Mouse (Mus musculus): ENCODE results near the gene Repin1. TPM values are rescaled to one million over a fixed set of nuclear protein-coding genes. Genes with fewer than 3 reads are reported as not detected.
A peak's percentile ranks its signal among the peaks of the same experiment; 100 is the strongest.

Gene Repin1
- polyA plus RNA-seq, 1 experiment from 2014 or later = 15.5 TPM

- DNase-seq (ENCODE audit: low spot score) = no peak
Observed at GRCm38 (mm10) chr6:48623460-48623859, 29.8 kb downstream of the Repin1 start.

DNA sequence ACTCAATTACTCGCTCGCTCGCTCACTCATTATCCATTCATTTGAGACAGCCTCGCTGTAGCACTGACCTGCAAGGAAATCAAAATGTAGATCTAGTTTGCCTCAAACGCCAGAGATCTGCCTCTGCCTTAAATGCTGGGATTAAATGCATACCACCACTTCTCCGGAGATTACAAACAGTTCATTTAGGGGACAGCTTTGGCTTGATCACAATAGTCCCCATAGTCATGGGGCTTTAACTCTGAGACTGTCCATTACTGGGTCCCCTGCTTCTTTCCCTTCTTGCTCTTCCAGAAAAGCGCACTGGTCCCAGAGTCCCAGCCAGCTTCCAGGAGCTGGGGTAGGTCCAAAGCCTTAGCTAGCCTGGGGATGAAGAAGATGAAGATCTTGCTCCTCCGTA lies 32.8 kb downstream of the Repin1 start, which contains the start of gene AI854703:
Gene AI854703 (plus strand): TSS at position 301 of the 400 bp plus-strand sequence.
- no peak for DNase-seq (ENCODE audit: low spot score)

DNA sequence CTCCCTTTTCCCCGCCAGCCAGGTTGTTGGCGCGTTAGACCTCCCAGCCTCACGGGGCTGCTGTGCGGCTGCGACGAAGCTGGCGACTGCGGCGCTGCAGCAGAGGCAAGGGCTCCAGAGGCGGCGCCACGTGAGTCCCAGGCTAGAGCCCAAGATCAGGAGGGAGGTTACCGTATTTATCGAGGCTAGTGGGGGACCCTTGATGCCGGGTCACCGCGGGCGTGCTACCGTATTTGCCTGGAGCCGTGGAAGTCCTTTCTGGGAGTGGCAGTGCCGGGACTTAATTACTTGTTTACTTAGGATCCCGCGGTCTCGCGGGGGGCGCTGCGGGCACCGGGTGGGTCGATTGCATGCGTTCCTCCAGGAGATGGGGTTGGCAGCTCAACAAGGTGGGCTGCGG lies 33.3 kb downstream of the Repin1 start:
- peak; percentile 48 for DNase-seq (ENCODE audit: low spot score)

DNA sequence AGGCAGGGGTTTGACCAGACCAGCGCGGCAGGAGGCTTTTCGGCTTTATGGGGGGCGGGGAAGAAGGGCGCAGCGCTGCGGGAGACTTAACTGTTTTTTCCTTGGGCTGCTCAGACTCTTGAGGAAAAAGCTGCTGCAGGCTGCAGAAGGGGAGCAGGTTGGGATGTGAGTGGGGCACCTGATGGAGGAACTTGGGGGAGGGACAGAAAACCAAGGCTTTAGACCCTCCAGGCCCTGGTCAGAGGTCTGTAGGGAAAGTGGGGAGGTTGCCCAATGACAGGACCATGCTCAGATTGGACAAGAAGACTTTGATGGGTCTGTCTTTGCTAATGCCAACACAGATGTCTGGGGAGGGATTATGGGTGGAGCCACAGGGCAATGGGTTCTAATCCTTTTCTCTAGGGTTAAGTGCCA lies 33.8 kb downstream of the Repin1 start:
- no peak for DNase-seq (ENCODE audit: low spot score)

DNA sequence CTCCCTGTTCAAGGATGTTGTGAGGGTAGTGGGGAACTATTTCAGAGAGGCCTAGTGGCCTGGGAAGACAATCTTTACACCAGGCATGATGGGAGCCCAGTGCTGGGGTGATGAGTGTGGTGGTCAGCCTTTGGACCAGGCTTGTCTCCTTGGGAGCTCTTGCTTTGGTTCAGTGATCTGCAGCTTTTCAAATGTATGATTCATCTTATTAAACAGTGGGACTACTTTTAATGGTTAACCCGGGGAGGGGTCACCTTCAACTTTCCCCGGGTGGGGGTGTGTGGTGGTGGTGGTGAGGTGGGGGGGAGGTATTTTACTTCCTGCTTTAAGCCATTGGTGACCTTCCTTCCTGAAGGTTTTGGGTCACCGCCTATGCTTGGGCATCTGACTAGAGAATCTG lies 34.7 kb downstream of the Repin1 start:
- DNase-seq (ENCODE audit: low spot score) = no peak

DNA sequence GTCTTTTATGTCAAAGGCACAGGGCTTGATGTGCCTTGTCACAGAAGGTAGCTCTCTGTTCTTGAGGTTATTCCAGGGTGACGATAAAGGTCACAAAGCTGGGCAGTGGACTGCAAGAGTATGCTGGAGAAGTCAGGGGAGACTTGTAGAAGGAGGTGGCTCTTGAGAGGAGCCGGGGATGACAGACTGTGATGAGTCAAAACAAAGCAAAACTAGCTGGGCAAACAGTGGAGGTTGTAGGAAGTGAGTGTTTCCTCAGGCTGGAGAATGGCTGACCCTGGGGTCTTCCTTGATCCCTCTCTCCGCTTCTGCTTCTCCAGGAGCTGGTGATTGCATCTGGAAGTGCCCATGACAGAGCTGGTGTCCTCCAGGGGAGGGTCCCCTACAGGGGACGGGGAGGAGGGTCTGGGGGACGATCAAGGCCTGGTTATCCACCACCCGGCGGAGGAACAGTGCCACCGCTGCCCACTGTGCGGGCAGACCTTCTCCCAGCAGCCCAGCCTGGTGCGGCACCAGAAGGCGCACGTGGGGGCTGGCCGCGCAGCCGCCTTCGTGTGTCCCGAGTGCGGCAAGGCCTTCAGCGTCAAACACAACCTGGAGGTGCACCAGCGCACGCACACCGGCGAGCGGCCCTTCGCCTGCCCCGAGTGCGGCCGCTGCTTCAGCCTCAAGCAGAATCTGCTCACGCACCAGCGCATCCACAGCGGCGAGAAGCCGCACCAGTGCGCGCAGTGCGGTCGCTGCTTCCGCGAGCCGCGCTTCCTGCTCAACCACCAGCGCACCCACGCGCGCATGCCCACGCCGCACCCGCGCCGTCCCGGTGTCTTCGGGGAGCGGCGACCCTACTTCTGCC lies 35.4 kb downstream of the Repin1 start:
- peak; percentile 50 for DNase-seq (ENCODE audit: low spot score)

- DNase-seq (ENCODE audit: low spot score) = no peak
Observed at GRCm38 (mm10) chr6:48629661-48630034, 36.0 kb downstream of the Repin1 start.

DNA sequence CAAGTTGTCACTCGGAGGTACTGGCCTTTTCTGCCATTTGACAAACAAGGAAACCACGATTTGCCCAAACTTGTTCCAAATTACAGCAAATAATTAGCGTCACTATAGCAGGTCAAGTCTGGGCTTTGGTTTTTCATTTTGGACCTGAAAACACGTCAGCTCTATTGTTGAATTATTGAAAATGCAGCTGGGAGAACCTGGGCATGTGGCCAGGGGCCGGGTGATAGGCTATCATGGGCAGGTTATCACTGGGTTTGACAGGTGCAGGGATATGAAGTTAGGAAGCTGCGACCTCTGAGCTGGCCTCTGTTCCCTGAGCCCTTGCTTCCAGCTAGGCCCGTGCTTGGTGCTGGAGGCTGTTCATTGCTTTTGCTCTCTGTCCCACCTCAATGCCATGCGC lies 37.1 kb downstream of the Repin1 start:
- no peak for DNase-seq (ENCODE audit: low spot score)

DNA sequence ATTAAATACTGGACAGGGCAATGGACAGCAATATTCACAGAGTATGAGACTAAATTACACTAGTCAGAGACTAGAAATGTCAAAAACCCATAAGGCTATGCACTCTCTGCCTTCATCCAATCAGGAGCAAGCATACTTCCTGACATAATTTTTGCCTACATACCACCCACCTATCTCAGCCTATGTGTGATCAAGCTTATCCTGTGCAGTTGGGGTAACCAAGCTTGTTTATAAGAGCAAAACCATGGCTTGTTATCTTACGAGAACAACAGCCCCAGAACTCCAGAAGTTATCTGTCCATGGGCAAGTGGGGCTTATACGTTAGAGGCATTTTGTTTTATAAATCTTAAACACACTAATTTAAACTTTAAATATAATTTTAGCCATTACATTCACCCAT lies 41.4 kb downstream of the Repin1 start:
- DNase-seq (ENCODE audit: low spot score) = no peak

- no peak for DNase-seq (ENCODE audit: low spot score)
Observed at GRCm38 (mm10) chr6:48636515-48636914, 42.8 kb downstream of the Repin1 start.

DNA sequence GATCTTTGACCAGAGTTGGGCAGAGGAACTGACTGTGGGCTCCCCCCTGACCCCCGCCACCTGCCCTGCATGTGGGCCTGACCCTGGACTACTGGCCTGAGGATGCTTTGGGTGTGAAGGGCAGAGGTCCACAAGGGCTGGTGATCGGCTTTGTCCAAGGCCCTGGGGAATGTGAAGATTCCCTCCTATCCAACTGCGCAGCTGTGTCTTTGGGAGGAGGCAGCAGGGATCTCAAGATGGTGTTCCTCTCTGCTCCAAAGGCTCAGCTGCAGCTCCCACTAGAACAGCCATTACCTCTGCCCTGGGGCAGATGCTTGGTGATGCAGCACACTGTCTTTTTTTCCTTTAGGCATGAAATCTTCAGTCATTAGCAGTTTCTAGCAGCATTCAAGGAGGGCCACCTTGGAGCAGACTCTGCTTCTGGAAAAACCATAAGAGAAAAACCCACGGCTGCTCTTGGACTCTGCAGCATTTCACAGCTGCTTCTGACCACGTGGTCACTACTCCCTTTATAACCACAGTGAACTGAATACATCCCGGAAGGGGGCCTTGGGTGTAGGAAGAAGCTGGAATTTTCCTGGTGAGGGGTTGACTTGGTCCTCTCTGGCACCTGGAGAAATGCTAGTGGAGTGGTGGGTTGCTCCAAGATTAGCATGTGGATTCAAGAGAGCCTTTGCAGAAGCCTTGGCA lies 44.3 kb downstream of the Repin1 start:
- no peak for DNase-seq (ENCODE audit: low spot score)

- no peak for DNase-seq (ENCODE audit: low spot score)
Observed at GRCm38 (mm10) chr6:48638553-48638952, 44.9 kb downstream of the Repin1 start.

GRCm38 (mm10) chr6:48641391-48641790 lies 47.7 kb downstream of the Repin1 start:
- no peak for DNase-seq (ENCODE audit: low spot score)

GRCm38 (mm10) chr6:48642764-48643292 lies 49.1 kb downstream of the Repin1 start:
- DNase-seq (ENCODE audit: low spot score) = peak; percentile 68

DNA sequence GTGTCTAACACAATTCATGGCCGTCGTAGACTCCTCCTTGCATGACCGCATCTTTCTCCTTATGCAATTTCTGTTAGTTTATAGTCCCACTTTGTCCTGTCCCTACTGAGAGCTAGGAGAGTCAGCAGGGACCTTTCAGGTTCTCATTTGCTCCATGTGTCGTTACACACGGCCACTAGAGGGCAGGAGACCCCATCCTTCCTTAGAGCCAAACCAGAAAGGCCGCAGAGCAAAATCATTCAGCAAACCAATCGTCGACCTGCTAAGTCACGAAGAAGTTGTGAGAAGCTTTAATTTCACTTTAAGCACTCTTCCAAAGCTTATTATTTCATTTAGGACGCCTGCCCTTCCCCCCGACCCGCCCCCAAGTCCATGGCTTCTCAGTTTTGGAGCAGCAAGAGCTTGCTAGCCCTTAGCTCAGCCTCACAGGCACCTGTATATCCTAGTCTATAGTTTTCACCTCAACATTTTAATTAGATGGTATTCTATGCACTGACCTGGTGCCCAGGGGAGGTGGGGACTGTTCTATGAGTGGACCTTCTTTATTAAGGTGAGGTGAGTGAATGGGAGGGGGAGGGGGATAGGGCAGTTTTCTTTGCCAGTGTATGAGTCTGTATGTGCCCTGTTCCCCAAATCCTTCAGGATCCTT lies 52.1 kb downstream of the Repin1 start:
- DNase-seq (ENCODE audit: low spot score) = peak; percentile 86

DNA sequence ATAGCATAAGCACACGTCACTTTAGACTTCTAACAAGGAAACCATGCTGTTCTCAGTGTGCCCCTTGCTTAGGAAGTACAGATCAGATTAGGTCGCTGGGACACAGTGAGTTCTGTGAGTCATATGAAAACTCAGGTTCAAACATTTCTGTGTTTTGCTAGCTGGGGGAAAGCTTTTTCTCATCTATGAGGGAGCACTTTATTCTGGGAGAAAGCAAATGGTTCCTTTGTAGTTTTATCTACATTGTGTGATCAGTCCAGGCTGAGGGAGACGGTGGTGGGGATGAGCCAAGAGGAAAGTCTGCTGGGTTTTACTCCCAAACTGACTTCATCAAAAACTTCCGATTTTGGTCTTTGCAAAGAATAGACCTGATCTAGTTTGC lies 52.6 kb downstream of the Repin1 start:
- DNase-seq (ENCODE audit: low spot score) = no peak

GRCm38 (mm10) chr6:48646995-48647394 lies 53.3 kb downstream of the Repin1 start, which contains the start of gene Gimap8:
TSS of gene Gimap8 (plus strand) at chr6:48647234.
- peak; percentile 92 for DNase-seq (ENCODE audit: low spot score)

DNA sequence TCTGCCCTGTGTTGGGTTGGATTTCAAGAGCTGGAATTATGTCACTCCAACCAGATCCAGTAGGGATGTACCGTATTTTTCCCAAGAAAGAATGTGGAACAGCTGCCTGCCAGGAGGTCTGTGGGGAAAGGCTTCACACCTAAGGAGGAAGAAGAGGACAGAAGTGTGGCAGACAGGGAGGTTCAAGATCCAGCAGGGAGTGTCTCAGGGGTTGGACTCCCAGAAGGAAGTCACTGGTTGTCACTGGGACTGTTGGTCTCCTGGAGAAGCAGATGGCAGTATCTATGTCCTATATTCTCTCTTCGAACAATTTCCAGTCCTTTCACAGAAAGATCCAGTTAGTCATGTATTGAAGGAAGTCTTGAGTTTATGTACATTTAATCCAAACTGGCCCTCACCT lies 53.9 kb downstream of the Repin1 start:
- no peak for DNase-seq (ENCODE audit: low spot score)

Data from thymus, postnatal 0 days (tissue).